Mouse (Mus musculus): ENCODE data around the gene Vti1b.

DNA sequence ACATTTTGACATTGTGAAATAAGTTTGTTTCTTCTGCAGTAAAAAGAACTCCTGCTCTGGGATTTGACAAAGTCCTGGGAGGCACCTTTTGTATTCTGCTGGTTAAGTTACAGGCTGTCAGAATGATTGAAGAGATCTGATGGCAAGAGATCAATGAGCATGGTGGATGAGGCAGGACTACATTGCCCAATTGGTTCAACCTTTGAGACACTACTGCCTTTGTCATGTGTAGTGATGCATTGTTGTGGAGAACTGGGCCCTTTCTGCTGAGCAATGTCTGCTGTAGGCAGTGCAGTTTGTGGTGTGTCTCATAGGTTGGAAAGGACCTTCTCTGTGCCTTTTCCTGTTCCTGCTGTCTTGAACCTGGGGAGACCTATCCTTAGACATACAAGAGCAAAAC, 31.1 kb downstream of the Vti1b start:
- no peak for TF ChIP-seq CTCF (IDR thresholded peaks at IDR 0.05; ENCODE audit: low read depth)
- TF ChIP-seq EP300 (IDR thresholded peaks at IDR 0.05; ENCODE audit: low read depth) = no peak

Measured in heart, postnatal 0 days (tissue).